Mouse (Mus musculus) C2C12 (cell line): ENCODE data around the gene Apol7c.

ENCODE experiments used
- CEBPB ChIP-seq: IDR thresholded peaks from one replicate; pipeline ENCODE4 v1.6.1; 2011; ENCODE audit warnings: low read depth, mild to moderate bottlenecking, control low read depth, moderate library complexity
- CTCF ChIP-seq: IDR thresholded peaks from one replicate; pipeline ENCODE4 v1.5.1; 2011; ENCODE audit not compliant: control insufficient read depth, insufficient read depth, insufficient read length
- MAX ChIP-seq: IDR thresholded peaks from one replicate; pipeline ENCODE4 v1.6.1; 2011; ENCODE audit warnings: mild to moderate bottlenecking, control low read depth
- MYOD1 ChIP-seq: IDR thresholded peaks from one replicate; pipeline ENCODE4 v1.6.1; 2011; ENCODE audit warnings: low read depth; ENCODE audit not compliant: control insufficient read depth, insufficient read length
- MYOG ChIP-seq: IDR thresholded peaks from one replicate; pipeline ENCODE4 v1.6.1; 2011; ENCODE audit not compliant: control insufficient read depth, insufficient read length; ENCODE audit errors: extremely low read depth
- USF1 ChIP-seq: IDR thresholded peaks from one replicate; pipeline ENCODE4 v1.6.1; 2011; ENCODE audit warnings: low read depth, mild to moderate bottlenecking, control low read depth, moderate library complexity

DNA sequence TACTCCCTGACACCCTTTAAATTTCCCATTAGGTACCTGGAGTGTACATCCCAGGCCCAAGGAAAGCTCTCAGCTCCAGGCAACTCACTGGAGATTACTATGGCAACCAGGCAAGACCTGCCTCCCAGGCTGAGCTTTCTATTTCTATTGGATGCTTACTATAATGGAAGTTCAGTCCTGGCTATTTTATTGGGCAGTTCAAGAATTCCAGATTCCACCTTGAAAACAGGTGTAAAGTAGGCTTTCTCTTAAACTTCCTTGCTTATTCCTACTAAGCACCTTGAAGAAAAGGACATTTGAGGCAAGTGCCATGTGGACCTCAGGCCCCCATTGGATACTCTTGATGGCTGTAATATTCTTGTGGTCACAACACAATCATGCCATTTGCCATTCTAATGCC is 28.7 kb upstream of the Apol7c start, which contains the start of gene 1700025B11Rik:
- TF ChIP-seq CTCF, result no peak
- TF ChIP-seq MYOG, result no peak
- no peak for TF ChIP-seq MYOD1
- no peak for TF ChIP-seq USF1
- TF ChIP-seq MAX, result no peak
- TF ChIP-seq CEBPB, result no peak
